Mouse (Mus musculus) embryonic facial prominence, embryonic 14.5 days (tissue): ENCODE data around the gene Snx29. TPM values are rescaled to one million over a fixed set of nuclear protein-coding genes. Genes with fewer than 3 reads are reported as not detected.

ENCODE experiments used
- ATAC-seq: fragments of 200-750 bp; cut with Nextera tagmentation; 2 replicates; pipeline ENCODE4 v1.8.0; 2017; ENCODE audit warnings: low read depth, moderate number of reproducible peaks, moderate TSS enrichment
- DNase-seq: peaks from one replicate; pipeline ENCODE4 v3.0.0-alpha.2; 2015; ENCODE audit warnings: low spot score
- H3K27ac ChIP-seq: fragments of 300-500 bp; sonication (generic); replicated peaks from 2 replicates; pipeline ENCODE4 v1.5.1; 2014; ENCODE audit warnings: low read depth, mild to moderate bottlenecking, low read length, moderate library complexity
- H3K27me3 ChIP-seq: fragments of 300-500 bp; sonication (generic); replicated peaks from 2 replicates; pipeline ENCODE4 v1.6.1; 2014; ENCODE audit warnings: low read length; ENCODE audit not compliant: control insufficient read depth, insufficient read depth
- H3K36me3 ChIP-seq: fragments of 300-500 bp; sonication (generic); 2 replicates; pipeline ENCODE4 v1.6.1; 2014; ENCODE audit warnings: low read length, mixed read lengths; ENCODE audit not compliant: control insufficient read depth, insufficient read depth
- H3K4me1 ChIP-seq: fragments of 300-500 bp; sonication (generic); 2 replicates; pipeline ENCODE4 v1.6.1; 2014; ENCODE audit warnings: antibody characterized with exemption, low read length; ENCODE audit not compliant: control insufficient read depth, insufficient read depth
- H3K4me2 ChIP-seq: fragments of 300-500 bp; sonication (generic); 2 replicates; pipeline ENCODE4 v1.6.1; 2014; ENCODE audit warnings: low read depth, mild to moderate bottlenecking, low read length, moderate library complexity, mixed read lengths
- H3K4me3 ChIP-seq: fragments of 300-500 bp; sonication (generic); 2 replicates; pipeline ENCODE4 v1.5.1; 2014; ENCODE audit warnings: low read depth, mild to moderate bottlenecking, low read length
- H3K9ac ChIP-seq: fragments of 300-500 bp; sonication (generic); 2 replicates; pipeline ENCODE4 v1.6.1; 2014; ENCODE audit warnings: low read depth, mild to moderate bottlenecking, low read length, moderate library complexity, mixed read lengths
- H3K9me3 ChIP-seq: fragments of 300-500 bp; sonication (generic); 2 replicates; pipeline ENCODE4 v1.6.1; 2016; ENCODE audit warnings: low read length; ENCODE audit not compliant: control insufficient read depth
- WGBS: fragments of 180-500 bp; shearing (Covaris S2); extraction: QIAGEN DNeasy Blood & Tissue Kit; methylation state at CpG from one replicate; pipeline ENCODE4 v1.1.7; 2014; 5-methylcytosine and 5-hydroxymethylcytosine counted together
- polyA plus RNA-seq: library from polyadenylated mRNA; unstranded; fragments of >200 nt; fragmentation: Nextera tagmentation; extraction: Ambion mirVana; gene quantifications from 2 replicates; pipeline ENCODE4 v1.2.1, GENCODE M21; 2014

Snx29 gene
- polyA plus RNA-seq, 1 experiment from 2014 or later, result 9.7 TPM

GRCm38 (mm10) chr16:11385798-11386197 lies 63.1 kb downstream of the Snx29 start:
- Histone ChIP-seq H3K9ac (no peak overlapping the region), H3K9me3 (no peaks in the 10 kb centered on the region), H3K4me1 (peaks cover 2% of the 10 kb centered on the region; the same call in 1 of the 2 replicates), H3K27me3 (no peaks in the 10 kb centered on the region), H3K4me3 (no peak overlapping the region), H3K4me2 (no peak overlapping the region), H3K27ac (no peak overlapping the region), H3K36me3 (no peaks in the 10 kb centered on the region)
- 73% methylated on average over 5 of the region's 5 CpGs for WGBS
- DNase-seq (no peak), ATAC-seq (no peak)

- Histone ChIP-seq H3K4me3 (no peak overlapping the region), H3K36me3 (no peaks in the 10 kb centered on the region), H3K9ac (no peak overlapping the region), H3K9me3 (no peaks in the 10 kb centered on the region), H3K4me1 (peaks cover 2% of the 10 kb centered on the region; the same call in 1 of the 2 replicates), H3K4me2 (no peak overlapping the region), H3K27ac (no peak overlapping the region), H3K27me3 (no peaks in the 10 kb centered on the region)
- ATAC-seq, result no peak
- DNase-seq, result no peak
Observed at GRCm38 (mm10) chr16:11386221-11386620, 63.5 kb downstream of the Snx29 start.

GRCm38 (mm10) chr16:11388085-11388484 lies 65.4 kb downstream of the Snx29 start:
- H3K27me3 ChIP-seq, result no peaks in the 10 kb centered on the region
- no peak overlapping the region for H3K4me3 ChIP-seq
- WGBS, result 64% methylated on average over 2 of the region's 2 CpGs
- no peak overlapping the region for H3K4me2 ChIP-seq
- H3K9me3 ChIP-seq, result no peaks in the 10 kb centered on the region
- peaks cover 2% of the 10 kb centered on the region; the same call in 1 of the 2 replicates for H3K4me1 ChIP-seq
- H3K9ac ChIP-seq, result no peak overlapping the region
- H3K27ac ChIP-seq, result no peak overlapping the region
- no peak for ATAC-seq
- H3K36me3 ChIP-seq, result no peaks in the 10 kb centered on the region
- DNase-seq, result no peak

GRCm38 (mm10) chr16:11389324-11389723 lies 66.6 kb downstream of the Snx29 start:
- no peak overlapping the region for H3K9ac ChIP-seq
- H3K27me3 ChIP-seq, result no peaks in the 10 kb centered on the region
- H3K27ac ChIP-seq, result no peak overlapping the region
- H3K4me2 ChIP-seq, result no peak overlapping the region
- H3K36me3 ChIP-seq, result no peaks in the 10 kb centered on the region
- H3K4me1 ChIP-seq, result peaks cover 2% of the 10 kb centered on the region; the same call in 1 of the 2 replicates
- H3K9me3 ChIP-seq, result no peaks in the 10 kb centered on the region
- DNase-seq, result no peak
- WGBS, result 20% methylated on average over 2 of the region's 2 CpGs
- no peak for ATAC-seq
- no peak overlapping the region for H3K4me3 ChIP-seq

GRCm38 (mm10) chr16:11396570-11396969 lies 73.9 kb downstream of the Snx29 start:
- no peaks in the 10 kb centered on the region for H3K27me3 ChIP-seq
- no peak overlapping the region for H3K4me2 ChIP-seq
- no peaks in the 10 kb centered on the region for H3K9me3 ChIP-seq
- H3K4me1 ChIP-seq, result no peaks in the 10 kb centered on the region
- WGBS, result 61% methylated on average over 2 of the region's 2 CpGs
- H3K9ac ChIP-seq, result no peak overlapping the region
- H3K4me3 ChIP-seq, result no peak overlapping the region
- DNase-seq, result no peak
- no peaks in the 10 kb centered on the region for H3K36me3 ChIP-seq
- H3K27ac ChIP-seq, result no peak overlapping the region
- no peak for ATAC-seq

- peaks cover 9% of the 10 kb centered on the region; the same call in 1 of the 2 replicates for H3K36me3 ChIP-seq
- H3K9me3 ChIP-seq, result no peaks in the 10 kb centered on the region
- DNase-seq (no peak), ATAC-seq (no peak)
- no peaks in the 10 kb centered on the region for H3K4me1 ChIP-seq
- no peak overlapping the region for H3K9ac ChIP-seq
- H3K27ac ChIP-seq, result no peak overlapping the region
- no peak overlapping the region for H3K4me3 ChIP-seq
- 88% methylated on average over 4 of the region's 4 CpGs for WGBS
- H3K27me3 ChIP-seq, result no peaks in the 10 kb centered on the region
- H3K4me2 ChIP-seq, result no peak overlapping the region
Observed at GRCm38 (mm10) chr16:11399386-11399785, 76.7 kb downstream of the Snx29 start.

GRCm38 (mm10) chr16:11399845-11400565 lies 77.3 kb downstream of the Snx29 start:
- no peak overlapping the region for H3K27ac ChIP-seq
- H3K27me3 ChIP-seq, result no peaks in the 10 kb centered on the region
- ATAC-seq (no peak), DNase-seq (no peak)
- 90% methylated on average over 6 of the region's 6 CpGs for WGBS
- H3K4me2 ChIP-seq, result no peak overlapping the region
- no peaks in the 10 kb centered on the region for H3K4me1 ChIP-seq
- H3K4me3 ChIP-seq, result no peak overlapping the region
- no peaks in the 10 kb centered on the region for H3K9me3 ChIP-seq
- H3K9ac ChIP-seq, result no peak overlapping the region
- peaks cover 9% of the 10 kb centered on the region; the same call in 1 of the 2 replicates for H3K36me3 ChIP-seq

GRCm38 (mm10) chr16:11400936-11401335 lies 78.2 kb downstream of the Snx29 start:
- Histone ChIP-seq H3K4me2 (no peak overlapping the region), H3K4me1 (no peaks in the 10 kb centered on the region), H3K9ac (no peak overlapping the region), H3K27ac (no peak overlapping the region), H3K9me3 (no peaks in the 10 kb centered on the region), H3K36me3 (peaks cover 9% of the 10 kb centered on the region; the same call in 1 of the 2 replicates), H3K27me3 (no peaks in the 10 kb centered on the region), H3K4me3 (no peak overlapping the region)
- DNase-seq (no peak), ATAC-seq (no peak)
- 71% methylated on average over 7 of the region's 7 CpGs for WGBS

GRCm38 (mm10) chr16:11405193-11405592 lies 82.5 kb downstream of the Snx29 start:
- no peak overlapping the region for H3K27ac ChIP-seq
- no peaks in the 10 kb centered on the region for H3K4me1 ChIP-seq
- peaks cover 9% of the 10 kb centered on the region; the same call in 1 of the 2 replicates for H3K36me3 ChIP-seq
- no peak for ATAC-seq
- no peak overlapping the region for H3K9ac ChIP-seq
- H3K9me3 ChIP-seq, result no peaks in the 10 kb centered on the region
- H3K27me3 ChIP-seq, result no peaks in the 10 kb centered on the region
- WGBS, result 75% methylated on average over 3 of the region's 3 CpGs
- no peak overlapping the region for H3K4me2 ChIP-seq
- no peak overlapping the region for H3K4me3 ChIP-seq
- DNase-seq, result no peak
